Mouse (Mus musculus): ENCODE results near the gene Hist1h2bj. TPM values are rescaled to one million over a fixed set of nuclear protein-coding genes. Genes with fewer than 3 reads are reported as not detected.

Gene Hist1h2bj
- polyA plus RNA-seq, 1 experiment from 2014 or later = 4.1 TPM

DNA sequence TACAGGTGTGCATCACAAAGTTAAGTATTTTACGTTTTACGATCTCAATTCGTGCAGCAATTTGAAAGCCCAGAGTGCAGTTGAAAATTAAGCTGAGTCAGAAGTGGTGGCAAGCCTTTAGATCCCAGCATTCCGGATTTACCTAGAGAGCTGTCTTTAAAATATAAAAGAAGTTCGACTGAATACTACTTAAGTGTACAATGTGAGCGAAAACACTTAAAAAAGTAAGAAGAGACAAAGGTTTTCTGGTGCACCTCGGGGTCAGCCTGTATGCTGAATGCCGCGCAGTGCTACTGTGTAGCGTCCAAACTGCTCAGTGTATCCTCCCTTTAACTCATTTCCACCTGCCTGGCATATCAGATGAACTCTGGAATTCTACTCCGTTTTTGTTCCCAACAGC lies 21.4 kb upstream of the Hist1h2bj start:
- TF ChIP-seq CTCF (IDR thresholded peaks at IDR 0.05; ENCODE audit: low read depth) = no peak
- peak overlapping the region; percentile 51 for H3K4me3 ChIP-seq (ENCODE audit: low read depth, low read length)
- peak; percentile 41; the same call in 1 of the 2 replicates for ATAC-seq
- H3K9ac ChIP-seq (ENCODE audit: low read depth, low read length) = peak overlapping the region; percentile 35; the same call in 1 of the 2 replicates
- no peaks in the 10 kb centered on the region for H3K27me3 ChIP-seq (replicated peaks; ENCODE audit: control insufficient read depth, insufficient read depth, low read length)
- peak overlapping the region; percentile 70 for H3K4me2 ChIP-seq (replicated peaks; ENCODE audit: low read depth)
- no peaks in the 10 kb centered on the region for H3K4me1 ChIP-seq (replicated peaks; ENCODE audit: control insufficient read depth, insufficient read depth, low read length)
- H3K9me3 ChIP-seq (ENCODE audit: control insufficient read depth) = no peaks in the 10 kb centered on the region
- H3K27ac ChIP-seq (ENCODE audit: low read depth, low read length) = 0 out of 2 replicates have a peak overlapping the region, but pooled peaks have one; percentile 23
- no peaks in the 10 kb centered on the region for H3K36me3 ChIP-seq (ENCODE audit: control insufficient read depth, insufficient read depth)
- WGBS = under 1% methylated on average over 11 of the region's 11 CpGs

DNA sequence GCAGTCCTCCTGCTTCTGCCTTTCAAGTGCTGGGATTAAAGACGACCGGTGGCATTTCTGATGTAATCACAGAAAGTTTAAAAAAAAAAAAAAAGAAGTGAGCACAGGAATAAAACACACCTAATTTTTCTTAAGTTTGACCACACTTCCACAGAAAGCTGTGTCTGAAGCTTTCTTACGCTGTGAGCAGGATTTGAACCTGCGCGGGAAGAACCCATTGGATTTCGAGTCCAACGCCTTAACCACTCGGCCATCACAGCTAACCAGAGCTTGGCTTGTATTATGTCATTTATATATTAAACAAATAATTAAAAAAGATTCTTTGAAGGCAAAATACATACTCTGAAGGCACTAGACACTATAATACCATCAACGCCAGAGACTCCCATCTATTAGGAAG lies 20.8 kb upstream of the Hist1h2bj start:
- H3K4me2 ChIP-seq (replicated peaks; ENCODE audit: low read depth) = peak overlapping the region; percentile 70
- no peaks in the 10 kb centered on the region for H3K36me3 ChIP-seq (ENCODE audit: control insufficient read depth, insufficient read depth)
- H3K9me3 ChIP-seq (ENCODE audit: control insufficient read depth) = no peaks in the 10 kb centered on the region
- H3K9ac ChIP-seq (ENCODE audit: low read depth, low read length) = peak overlapping the region; percentile 35; the same call in 1 of the 2 replicates
- peak overlapping the region; percentile 51 for H3K4me3 ChIP-seq (ENCODE audit: low read depth, low read length)
- H3K27me3 ChIP-seq (replicated peaks; ENCODE audit: control insufficient read depth, insufficient read depth, low read length) = no peaks in the 10 kb centered on the region
- 1% methylated on average over 9 of the region's 9 CpGs for WGBS
- TF ChIP-seq CTCF (IDR thresholded peaks at IDR 0.05; ENCODE audit: low read depth) = no peak
- ATAC-seq = peak; percentile 70
- H3K4me1 ChIP-seq (replicated peaks; ENCODE audit: control insufficient read depth, insufficient read depth, low read length) = no peaks in the 10 kb centered on the region
- H3K27ac ChIP-seq (ENCODE audit: low read depth, low read length) = no peak overlapping the region

DNA sequence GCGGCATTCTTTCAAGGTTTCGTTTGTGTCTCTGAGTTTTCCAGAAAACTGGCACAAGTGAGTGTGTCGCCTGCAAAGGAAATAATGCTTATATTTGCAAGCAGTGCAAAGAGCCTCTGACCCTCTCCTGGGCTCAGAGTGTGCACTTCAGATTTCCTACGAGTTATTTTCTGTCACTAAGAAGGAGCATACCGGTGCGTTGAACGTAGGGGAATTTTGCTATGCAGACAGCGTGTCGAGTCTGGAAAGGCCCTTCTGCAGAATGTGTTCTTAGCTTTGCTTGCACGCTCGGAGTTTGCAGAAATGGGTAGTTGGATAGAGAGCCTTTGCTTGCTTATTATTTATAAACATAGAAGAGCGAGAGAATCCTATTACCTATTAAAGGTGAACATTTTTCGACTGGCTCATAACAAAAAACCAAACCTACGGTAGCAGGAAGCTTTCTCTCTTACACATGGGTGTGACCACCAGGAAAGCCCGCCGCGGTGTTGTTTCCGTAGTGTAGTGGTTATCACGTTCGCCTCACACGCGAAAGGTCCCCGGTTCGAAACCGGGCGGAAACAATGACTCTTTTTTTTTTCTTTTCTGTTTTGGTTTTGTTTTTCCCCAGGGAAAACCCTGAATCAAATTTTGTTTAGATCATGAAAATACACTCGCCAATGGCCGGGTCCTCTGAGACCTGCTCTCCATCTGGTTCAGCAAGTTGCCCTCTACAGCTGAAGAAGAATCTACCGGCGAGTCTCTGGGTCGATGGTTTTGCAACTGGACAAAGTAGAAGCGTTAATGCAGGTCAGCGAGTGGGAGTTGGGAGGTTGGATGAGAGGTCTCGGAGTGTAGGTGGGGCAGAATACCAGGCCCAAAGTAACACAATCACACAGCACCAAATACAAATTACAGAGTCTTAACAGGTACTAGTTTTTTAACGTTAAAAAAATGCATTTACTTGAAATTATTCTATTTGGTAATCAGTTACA lies 16.7 kb upstream of the Hist1h2bj start:
- H3K27ac ChIP-seq (ENCODE audit: low read depth, low read length) = peak overlapping the region; percentile 41; the same call in 1 of the 2 replicates
- 0 out of 2 replicates have a peak overlapping the region, but pooled peaks have one; percentile 23 for H3K9ac ChIP-seq (ENCODE audit: low read depth, low read length)
- no peaks in the 10 kb centered on the region for H3K4me1 ChIP-seq (replicated peaks; ENCODE audit: control insufficient read depth, insufficient read depth, low read length)
- H3K27me3 ChIP-seq (replicated peaks; ENCODE audit: control insufficient read depth, insufficient read depth, low read length) = no peaks in the 10 kb centered on the region
- peak overlapping the region; percentile 48 for H3K4me3 ChIP-seq (ENCODE audit: low read depth, low read length)
- ATAC-seq = 0 out of 2 replicates have a peak, but pooled peaks have one; percentile 54
- WGBS = under 1% methylated on average over 35 of the region's 35 CpGs
- H3K4me2 ChIP-seq (replicated peaks; ENCODE audit: low read depth) = peak overlapping the region; percentile 61
- no peak for TF ChIP-seq CTCF (IDR thresholded peaks at IDR 0.05; ENCODE audit: low read depth)
- H3K36me3 ChIP-seq (ENCODE audit: control insufficient read depth, insufficient read depth) = no peaks in the 10 kb centered on the region
- H3K9me3 ChIP-seq (ENCODE audit: control insufficient read depth) = no peaks in the 10 kb centered on the region

DNA sequence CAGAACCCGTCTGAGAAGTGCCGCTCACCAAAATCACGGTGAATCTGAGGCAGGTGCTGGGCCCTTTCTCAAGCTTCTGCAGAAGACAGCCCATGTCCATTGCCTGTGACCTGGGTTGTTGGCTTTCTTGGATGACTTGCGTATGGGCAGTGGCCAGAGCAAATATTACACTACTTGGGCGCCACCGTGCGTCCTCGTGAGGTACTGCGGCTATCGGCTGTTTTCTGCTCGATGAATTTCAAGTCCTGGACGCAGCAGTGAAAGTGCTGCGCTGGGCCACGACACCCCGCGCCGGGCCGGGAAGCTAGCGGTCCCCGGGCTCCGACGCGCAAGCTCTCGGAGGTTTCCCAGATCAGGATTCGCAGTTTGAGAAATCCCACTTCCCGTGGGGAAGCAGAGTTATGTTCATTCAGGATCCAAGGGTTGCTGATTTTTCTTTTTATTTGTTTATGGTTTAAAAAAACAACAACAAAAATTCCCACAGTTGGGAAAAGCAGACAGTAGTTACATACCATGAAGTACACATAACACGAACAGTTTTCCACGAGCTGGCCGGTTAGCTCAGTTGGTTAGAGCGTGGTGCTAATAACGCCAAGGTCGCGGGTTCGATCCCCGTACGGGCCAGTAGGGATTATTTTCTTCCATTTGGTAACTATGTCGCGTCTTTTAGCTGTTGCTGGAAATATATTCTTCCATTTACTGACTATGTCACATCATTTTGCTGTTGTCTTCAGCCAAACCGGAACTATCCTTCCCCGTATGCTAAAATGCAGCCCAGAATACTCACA lies 14.1 kb upstream of the Hist1h2bj start:
- no peaks in the 10 kb centered on the region for H3K9me3 ChIP-seq (ENCODE audit: control insufficient read depth)
- peak overlapping the region; percentile 53 for H3K4me3 ChIP-seq (ENCODE audit: low read depth, low read length)
- 0 out of 2 replicates have a peak overlapping the region, but pooled peaks have one; percentile 60 for H3K27ac ChIP-seq (ENCODE audit: low read depth, low read length)
- H3K4me1 ChIP-seq (replicated peaks; ENCODE audit: control insufficient read depth, insufficient read depth, low read length) = no peaks in the 10 kb centered on the region
- no peaks in the 10 kb centered on the region for H3K27me3 ChIP-seq (replicated peaks; ENCODE audit: control insufficient read depth, insufficient read depth, low read length)
- peak; percentile 80 for ATAC-seq
- TF ChIP-seq CTCF (IDR thresholded peaks at IDR 0.05; ENCODE audit: low read depth) = peak; percentile 96
- 2% methylated on average over 40 of the region's 40 CpGs for WGBS
- peak overlapping the region; percentile 63 for H3K4me2 ChIP-seq (replicated peaks; ENCODE audit: low read depth)
- H3K9ac ChIP-seq (ENCODE audit: low read depth, low read length) = peak overlapping the region; percentile 47; the same call in 1 of the 2 replicates
- no peaks in the 10 kb centered on the region for H3K36me3 ChIP-seq (ENCODE audit: control insufficient read depth, insufficient read depth)

DNA sequence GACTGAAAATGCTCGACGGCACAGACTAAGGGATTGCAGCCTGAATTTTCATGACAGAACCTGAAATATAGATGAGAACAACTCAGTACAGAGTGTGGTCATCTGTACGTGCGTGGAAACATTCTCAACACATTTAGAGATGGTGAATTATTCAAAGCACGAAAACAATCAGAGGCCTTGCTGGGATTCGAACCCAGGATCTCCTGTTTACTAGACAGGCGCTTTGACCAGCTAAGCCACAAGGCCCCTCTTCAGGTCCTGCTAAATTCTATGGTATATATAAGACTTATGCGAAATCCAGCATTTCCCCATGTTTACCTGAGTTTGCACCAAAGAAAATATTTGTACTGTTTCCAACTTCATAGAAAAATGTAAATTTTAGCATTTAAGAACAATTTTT lies 13.1 kb upstream of the Hist1h2bj start:
- ATAC-seq = no peak
- Histone ChIP-seq H3K27ac (ENCODE audit: low read depth, low read length) (no peak overlapping the region), H3K36me3 (ENCODE audit: control insufficient read depth, insufficient read depth) (no peaks in the 10 kb centered on the region), H3K27me3 (replicated peaks; ENCODE audit: control insufficient read depth, insufficient read depth, low read length) (no peaks in the 10 kb centered on the region), H3K4me2 (replicated peaks; ENCODE audit: low read depth) (no peak overlapping the region), H3K4me3 (ENCODE audit: low read depth, low read length) (no peak overlapping the region), H3K9ac (ENCODE audit: low read depth, low read length) (no peak overlapping the region), H3K4me1 (replicated peaks; ENCODE audit: control insufficient read depth, insufficient read depth, low read length) (no peaks in the 10 kb centered on the region), H3K9me3 (ENCODE audit: control insufficient read depth) (no peaks in the 10 kb centered on the region)
- TF ChIP-seq CTCF (IDR thresholded peaks at IDR 0.05; ENCODE audit: low read depth) = no peak
- 46% methylated on average over 8 of the region's 8 CpGs for WGBS

DNA sequence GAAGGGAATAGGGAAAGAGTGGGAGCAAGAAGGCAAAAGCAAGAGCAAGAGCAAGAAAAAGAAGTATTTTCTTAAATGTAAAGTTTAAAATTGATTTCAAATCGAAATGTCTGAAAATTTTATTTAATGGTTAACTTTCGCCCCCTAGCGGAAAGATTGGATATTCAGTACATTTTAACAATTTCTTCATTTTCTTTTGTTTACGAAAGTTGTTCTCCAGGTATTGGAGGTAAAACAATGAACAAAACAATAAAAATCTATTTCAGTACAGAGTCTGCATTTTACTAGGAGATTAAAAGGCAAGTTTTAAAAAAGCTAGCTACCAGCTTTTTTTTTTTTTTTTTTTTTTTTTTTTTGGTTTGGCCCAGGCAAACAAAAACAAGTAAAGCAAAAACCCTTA lies 12.5 kb upstream of the Hist1h2bj start:
- ATAC-seq = no peak
- Histone ChIP-seq H3K4me1 (replicated peaks; ENCODE audit: control insufficient read depth, insufficient read depth, low read length) (no peaks in the 10 kb centered on the region), H3K9ac (ENCODE audit: low read depth, low read length) (no peak overlapping the region), H3K4me2 (replicated peaks; ENCODE audit: low read depth) (no peak overlapping the region), H3K27ac (ENCODE audit: low read depth, low read length) (no peak overlapping the region), H3K27me3 (replicated peaks; ENCODE audit: control insufficient read depth, insufficient read depth, low read length) (no peaks in the 10 kb centered on the region), H3K9me3 (ENCODE audit: control insufficient read depth) (no peaks in the 10 kb centered on the region), H3K36me3 (ENCODE audit: control insufficient read depth, insufficient read depth) (no peaks in the 10 kb centered on the region), H3K4me3 (ENCODE audit: low read depth, low read length) (no peak overlapping the region)
- WGBS = 9% methylated on average over 4 of the region's 4 CpGs
- peak; percentile 55 for TF ChIP-seq CTCF (IDR thresholded peaks at IDR 0.05; ENCODE audit: low read depth)

Measured in intestine, postnatal 0 days (tissue).